Mouse (Mus musculus): ENCODE measurements at regions not wholly inside any gene's neighbourhood (a gene's known extent, or its start where the extent isn't known, plus 50 kb on each side); places are given as distances from the start of the nearest gene placed in this dataset.

GRCm38 (mm10) chr1:102628061-102628460 lies 2140.3 kb upstream of the Cdh20 start:
- TF ChIP-seq POLR2A (IDR thresholded peaks at IDR 0.05; ENCODE audit: low read depth, low read length) (no peak), CTCF (conservative IDR thresholded peaks at IDR 0.05 in 1 of 2, IDR thresholded peaks at IDR 0.05 in 1 of 2; ENCODE audit: low read depth in 2 of 2, low read length in 2 of 2) (no peak), HCFC1 (IDR thresholded peaks at IDR 0.05; ENCODE audit: low read depth, low read length) (no peak), CHD2 (IDR thresholded peaks at IDR 0.05; ENCODE audit: low read length) (no peak), KAT2A (IDR thresholded peaks at IDR 0.05; ENCODE audit: insufficient replicate concordance, low read length) (no peak), RCOR1 (conservative IDR thresholded peaks at IDR 0.05; ENCODE audit: low read depth, low read length) (no peak)
